Mouse (Mus musculus) C2C12 (cell line): ENCODE data around the gene Pik3c2a.

Experiments
- CEBPB ChIP-seq: IDR thresholded peaks from one replicate; pipeline ENCODE4 v1.6.1; 2011; ENCODE audit warnings: low read depth, mild to moderate bottlenecking, control low read depth, moderate library complexity
- CTCF ChIP-seq: IDR thresholded peaks from one replicate; pipeline ENCODE4 v1.5.1; 2011; ENCODE audit not compliant: control insufficient read depth, insufficient read depth, insufficient read length
- MAX ChIP-seq: IDR thresholded peaks from one replicate; pipeline ENCODE4 v1.6.1; 2011; ENCODE audit warnings: mild to moderate bottlenecking, control low read depth
- MYOD1 ChIP-seq: IDR thresholded peaks from one replicate; pipeline ENCODE4 v1.6.1; 2011; ENCODE audit warnings: low read depth; ENCODE audit not compliant: control insufficient read depth, insufficient read length
- USF1 ChIP-seq: IDR thresholded peaks from one replicate; pipeline ENCODE4 v1.6.1; 2011; ENCODE audit warnings: low read depth, mild to moderate bottlenecking, control low read depth, moderate library complexity

- no peak for TF ChIP-seq CTCF
- no peak for TF ChIP-seq USF1
- no peak for TF ChIP-seq MAX
- no peak for TF ChIP-seq MYOD1
- TF ChIP-seq CEBPB = no peak
These were observed at the start of gene Pik3c2a for GRCm38 (mm10) chr7:116443004-116443696.
